Mouse (Mus musculus): Measurements from ENCODE around the gene Apom. TPM values are rescaled to one million over a fixed set of nuclear protein-coding genes. Genes with fewer than 3 reads are reported as not detected.

The Apom gene
- 0.34 and 0.49 TPM in 2 replicates for polyA plus RNA-seq (2014; fragmentation: Nextera tagmentation; extraction: Ambion mirVana)

DNA sequence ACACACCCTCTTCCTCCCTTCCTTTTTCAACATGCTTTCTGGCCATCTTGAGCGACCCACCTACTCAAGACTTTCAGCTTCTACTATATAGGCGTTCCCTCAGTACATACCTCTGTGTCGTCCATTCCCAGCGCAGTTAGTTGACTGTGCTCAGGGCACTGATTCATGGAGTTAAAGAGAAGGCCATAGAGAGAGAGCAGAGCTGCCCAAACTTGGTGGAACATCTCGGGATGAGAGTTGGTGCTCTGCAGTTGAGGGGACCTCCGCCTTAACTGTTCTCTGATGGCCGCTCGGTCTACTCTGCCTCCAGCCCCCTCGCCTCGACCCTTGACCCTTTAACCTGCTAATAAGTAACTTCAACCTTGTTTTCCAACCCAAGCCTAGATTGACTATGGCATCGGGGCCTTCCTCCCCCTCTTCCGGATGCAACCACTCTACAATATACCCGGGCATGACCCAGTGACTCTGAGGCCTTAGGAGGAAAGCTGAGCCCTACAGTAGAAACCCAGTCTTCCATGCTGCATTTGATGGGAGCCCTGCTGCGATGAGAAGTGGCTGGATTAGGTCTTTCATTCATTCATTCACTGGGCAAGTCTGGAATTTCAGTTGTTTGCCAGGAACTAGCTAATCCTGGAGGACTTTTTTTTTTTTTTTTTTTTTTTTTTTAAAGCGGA, at the start of gene Apom:
Apom (minus strand) TSS at position 551 of the 674 bp plus-strand sequence.
- H3K27me3 ChIP-seq (ENCODE audit: control insufficient read depth, insufficient read depth, low read length): no peaks in the 10 kb centered on the region
- no peak within 1 kb of the TSS for H3K4me2 ChIP-seq (replicated peaks; ENCODE audit: low read depth, low read length)
- H3K36me3 ChIP-seq (ENCODE audit: control insufficient read depth, insufficient read depth, low read length): no peaks in the 10 kb centered on the region
- 79% methylated on average over 15 of the region's 15 CpGs for WGBS
- H3K9ac ChIP-seq (ENCODE audit: low read depth, low read length): no peak within 1 kb of the TSS
- DNase-seq (ENCODE audit: low spot score) (no peak), ATAC-seq (ENCODE audit: low FRiP score) (no peak)
- no peak within 1 kb of the TSS for H3K4me3 ChIP-seq (ENCODE audit: low read depth, low read length)
- H3K27ac ChIP-seq (ENCODE audit: low read depth, low read length): no peak within 1 kb of the TSS
- no peaks in the 10 kb centered on the region for H3K9me3 ChIP-seq (ENCODE audit: control insufficient read depth, low read length)
- H3K4me1 ChIP-seq (replicated peaks; ENCODE audit: control insufficient read depth, insufficient read depth, low read length): peaks cover 3% of the 10 kb centered on the region; the same call in 1 of the 2 replicates

DNA sequence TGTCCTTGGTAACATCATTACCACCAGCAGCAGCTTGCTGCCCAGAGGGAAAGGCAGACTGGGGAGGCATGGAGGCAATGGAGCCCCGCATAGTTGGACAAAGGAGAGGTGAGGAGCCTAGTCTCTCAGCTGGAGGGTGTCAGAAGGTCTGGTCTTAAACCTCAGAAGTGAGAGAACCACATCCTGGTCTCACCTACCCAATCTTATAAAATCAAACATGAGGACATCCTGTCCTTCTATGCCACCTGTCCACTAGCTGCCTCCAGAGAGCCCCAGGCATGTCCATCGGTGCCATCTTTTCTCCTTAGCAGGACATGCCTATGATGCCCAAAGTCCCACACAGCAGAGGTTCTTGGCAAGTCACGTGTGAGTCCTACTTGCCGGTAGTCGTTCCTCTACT, 48.2 kb upstream of the Apom start:
- H3K36me3 ChIP-seq (ENCODE audit: control insufficient read depth, insufficient read depth, low read length): no peaks in the 10 kb centered on the region
- no peaks in the 10 kb centered on the region for H3K9me3 ChIP-seq (ENCODE audit: control insufficient read depth, low read length)
- H3K27ac ChIP-seq (ENCODE audit: low read depth, low read length): no peak overlapping the region
- no peak overlapping the region for H3K4me3 ChIP-seq (ENCODE audit: low read depth, low read length)
- no peaks in the 10 kb centered on the region for H3K4me1 ChIP-seq (replicated peaks; ENCODE audit: control insufficient read depth, insufficient read depth, low read length)
- H3K27me3 ChIP-seq (ENCODE audit: control insufficient read depth, insufficient read depth, low read length): no peaks in the 10 kb centered on the region
- ATAC-seq (ENCODE audit: low FRiP score) (no peak), DNase-seq (ENCODE audit: low spot score) (no peak)
- WGBS: 81% methylated on average over 5 of the region's 5 CpGs
- no peak overlapping the region for H3K9ac ChIP-seq (ENCODE audit: low read depth, low read length)
- no peak overlapping the region for H3K4me2 ChIP-seq (replicated peaks; ENCODE audit: low read depth, low read length)

DNA sequence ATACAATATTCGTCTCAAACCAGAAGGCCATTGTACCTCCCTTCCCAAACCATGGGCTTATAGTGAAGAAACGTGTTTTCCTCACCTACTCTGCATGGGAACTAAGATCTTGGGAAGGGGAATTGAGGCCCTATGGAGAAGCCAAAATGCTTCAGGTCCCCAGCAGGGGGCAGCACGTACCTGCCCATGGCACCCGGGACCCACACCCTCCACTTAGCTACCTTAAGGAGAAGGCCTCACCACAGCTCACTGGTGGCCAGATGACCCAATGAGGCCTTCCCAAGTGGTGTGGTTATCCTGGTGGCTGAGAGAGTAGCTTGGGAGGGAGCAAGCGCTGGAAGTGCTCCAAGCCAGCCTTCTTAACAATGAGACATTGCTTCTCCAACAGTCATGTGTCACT, 46.7 kb upstream of the Apom start:
- H3K9me3 ChIP-seq (ENCODE audit: control insufficient read depth, low read length): no peaks in the 10 kb centered on the region
- H3K4me3 ChIP-seq (ENCODE audit: low read depth, low read length): no peak overlapping the region
- no peak overlapping the region for H3K4me2 ChIP-seq (replicated peaks; ENCODE audit: low read depth, low read length)
- ATAC-seq (ENCODE audit: low FRiP score): no peak
- no peak overlapping the region for H3K27ac ChIP-seq (ENCODE audit: low read depth, low read length)
- no peak overlapping the region for H3K9ac ChIP-seq (ENCODE audit: low read depth, low read length)
- no peaks in the 10 kb centered on the region for H3K4me1 ChIP-seq (replicated peaks; ENCODE audit: control insufficient read depth, insufficient read depth, low read length)
- peak; percentile 84 for DNase-seq (ENCODE audit: low spot score)
- H3K36me3 ChIP-seq (ENCODE audit: control insufficient read depth, insufficient read depth, low read length): no peaks in the 10 kb centered on the region
- no peaks in the 10 kb centered on the region for H3K27me3 ChIP-seq (ENCODE audit: control insufficient read depth, insufficient read depth, low read length)
- WGBS: 17% methylated on average over 5 of the region's 5 CpGs

DNA sequence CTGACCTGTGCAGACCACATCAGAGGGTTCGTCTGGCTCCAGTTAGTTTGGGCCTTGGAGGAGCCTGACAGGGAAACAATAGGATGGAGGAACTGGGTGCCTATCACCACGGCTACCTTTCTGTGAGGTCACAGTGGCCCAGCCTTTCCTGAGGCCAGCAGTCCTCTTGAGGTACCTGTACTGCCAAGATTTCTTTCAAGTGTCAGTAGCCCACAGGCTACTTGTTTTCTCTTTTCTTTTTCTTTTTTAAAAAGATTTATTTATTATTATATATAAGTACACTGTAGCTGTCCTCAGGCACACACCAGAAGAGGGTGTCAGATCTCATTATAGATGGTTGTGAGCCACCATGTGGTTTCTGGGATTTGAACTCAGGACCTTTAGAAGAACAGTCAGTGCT, 44.1 kb upstream of the Apom start, which contains the start of gene Aif1:
Aif1 (minus strand) TSS at position 101 of the 400 bp plus-strand sequence.
- Histone ChIP-seq H3K4me1 (replicated peaks; ENCODE audit: control insufficient read depth, insufficient read depth, low read length) (no peaks in the 10 kb centered on the region), H3K9me3 (ENCODE audit: control insufficient read depth, low read length) (no peaks in the 10 kb centered on the region), H3K27me3 (ENCODE audit: control insufficient read depth, insufficient read depth, low read length) (no peaks in the 10 kb centered on the region), H3K27ac (ENCODE audit: low read depth, low read length) (no peak within 1 kb of the TSS), H3K36me3 (ENCODE audit: control insufficient read depth, insufficient read depth, low read length) (no peaks in the 10 kb centered on the region), H3K4me2 (replicated peaks; ENCODE audit: low read depth, low read length) (no peak within 1 kb of the TSS), H3K4me3 (ENCODE audit: low read depth, low read length) (no peak within 1 kb of the TSS), H3K9ac (ENCODE audit: low read depth, low read length) (no peak within 1 kb of the TSS)
- no peak for ATAC-seq (ENCODE audit: low FRiP score)
- DNase-seq (ENCODE audit: low spot score): no peak
- 42% methylated on average over 2 of the region's 2 CpGs for WGBS

DNA sequence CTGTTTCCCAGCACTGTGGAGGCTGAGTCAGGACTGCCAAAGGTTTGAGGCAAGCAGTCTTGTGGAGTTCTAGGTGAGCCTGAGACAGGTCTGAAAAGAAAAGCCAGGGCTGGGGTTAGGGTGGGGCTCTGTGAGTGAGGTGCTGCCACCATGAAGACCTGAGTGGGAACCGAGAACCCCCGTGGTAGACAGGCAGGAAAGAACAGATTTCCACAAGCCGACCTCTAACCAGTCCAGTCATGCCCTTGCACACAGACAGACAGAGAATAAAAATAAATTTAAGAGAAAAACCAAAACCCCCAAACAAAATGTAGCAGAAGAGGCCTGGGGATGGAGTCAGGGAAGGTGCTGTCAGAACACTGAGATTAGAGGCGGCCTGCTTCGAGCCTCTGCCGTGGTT, 43.5 kb upstream of the Apom start:
- DNase-seq (ENCODE audit: low spot score) (no peak), ATAC-seq (ENCODE audit: low FRiP score) (no peak)
- Histone ChIP-seq H3K4me3 (ENCODE audit: low read depth, low read length) (no peak overlapping the region), H3K27me3 (ENCODE audit: control insufficient read depth, insufficient read depth, low read length) (no peaks in the 10 kb centered on the region), H3K9me3 (ENCODE audit: control insufficient read depth, low read length) (no peaks in the 10 kb centered on the region), H3K4me1 (replicated peaks; ENCODE audit: control insufficient read depth, insufficient read depth, low read length) (no peaks in the 10 kb centered on the region), H3K9ac (ENCODE audit: low read depth, low read length) (no peak overlapping the region), H3K4me2 (replicated peaks; ENCODE audit: low read depth, low read length) (no peak overlapping the region), H3K27ac (ENCODE audit: low read depth, low read length) (no peak overlapping the region), H3K36me3 (ENCODE audit: control insufficient read depth, insufficient read depth, low read length) (no peaks in the 10 kb centered on the region)
- 72% methylated on average over 6 of the region's 6 CpGs for WGBS

DNA sequence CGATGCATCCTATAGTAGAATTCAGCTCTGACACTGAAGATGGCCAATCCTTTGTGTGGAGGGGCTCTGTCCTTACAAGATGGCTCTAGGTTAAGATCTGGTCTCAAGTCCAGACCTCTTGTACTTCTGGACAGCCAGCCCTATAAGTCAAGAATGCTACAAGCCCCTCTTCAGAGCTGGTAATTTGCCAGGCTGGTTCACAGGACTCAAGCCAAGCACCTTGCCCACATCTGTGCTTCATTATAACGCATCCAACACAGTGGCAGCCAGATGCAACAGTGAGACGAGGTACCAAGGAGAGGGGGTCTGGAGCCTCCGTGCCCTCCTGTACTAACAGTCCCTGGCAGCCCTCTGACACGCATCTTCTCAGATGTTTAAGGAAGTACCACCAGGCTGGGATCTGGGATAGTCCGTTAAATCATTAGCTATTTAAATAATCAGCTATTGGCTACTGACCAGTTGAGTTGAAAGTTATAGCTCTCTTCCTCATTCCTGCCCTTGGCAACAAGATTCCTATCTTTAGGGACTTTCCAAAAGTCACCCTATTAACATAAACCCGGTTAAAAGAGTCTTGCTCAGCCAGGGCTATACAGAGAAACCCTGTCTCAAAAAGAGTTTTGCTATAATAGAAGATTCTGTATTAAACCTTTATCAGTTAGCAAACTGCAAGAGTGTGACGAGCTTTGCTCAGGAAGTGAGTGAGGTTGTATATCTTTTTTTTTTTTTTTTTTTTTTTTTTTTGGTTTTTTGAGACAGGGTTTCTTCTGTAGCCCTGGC, 42.5 kb upstream of the Apom start:
- H3K27me3 ChIP-seq (ENCODE audit: control insufficient read depth, insufficient read depth, low read length): no peaks in the 10 kb centered on the region
- H3K4me3 ChIP-seq (ENCODE audit: low read depth, low read length): no peak overlapping the region
- no peak for ATAC-seq (ENCODE audit: low FRiP score)
- no peak overlapping the region for H3K27ac ChIP-seq (ENCODE audit: low read depth, low read length)
- H3K4me2 ChIP-seq (replicated peaks; ENCODE audit: low read depth, low read length): no peak overlapping the region
- no peaks in the 10 kb centered on the region for H3K4me1 ChIP-seq (replicated peaks; ENCODE audit: control insufficient read depth, insufficient read depth, low read length)
- 71% methylated on average over 8 of the region's 8 CpGs for whole genome bisulfite sequencing
- no peaks in the 10 kb centered on the region for H3K9me3 ChIP-seq (ENCODE audit: control insufficient read depth, low read length)
- no peak for DNase-seq (ENCODE audit: low spot score)
- no peaks in the 10 kb centered on the region for H3K36me3 ChIP-seq (ENCODE audit: control insufficient read depth, insufficient read depth, low read length)
- H3K9ac ChIP-seq (ENCODE audit: low read depth, low read length): no peak overlapping the region

DNA sequence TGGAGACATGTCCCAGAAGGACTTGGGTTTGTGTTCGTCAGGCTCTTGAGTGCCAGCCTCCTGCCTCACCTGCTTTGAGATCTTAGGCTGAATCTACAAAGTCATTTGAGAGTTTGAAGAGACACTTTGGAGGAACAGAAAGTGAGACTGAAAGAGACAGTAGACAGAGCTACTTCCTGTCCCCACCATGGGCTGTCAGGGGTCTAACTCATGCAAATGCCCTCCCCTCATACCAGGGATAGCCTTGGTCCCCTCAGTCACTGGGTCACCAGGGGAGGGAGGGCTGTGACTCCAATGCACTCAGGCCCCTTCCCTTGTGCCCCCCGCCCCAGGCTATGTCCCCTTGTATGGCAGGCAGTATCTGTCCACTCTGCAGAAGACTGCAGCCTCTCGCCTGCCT, 41.5 kb upstream of the Apom start:
- WGBS: 69% methylated on average over 3 of the region's 3 CpGs
- ATAC-seq (ENCODE audit: low FRiP score) (no peak), DNase-seq (ENCODE audit: low spot score) (no peak)
- no peak overlapping the region for H3K4me2 ChIP-seq (replicated peaks; ENCODE audit: low read depth, low read length)
- no peak overlapping the region for H3K9ac ChIP-seq (ENCODE audit: low read depth, low read length)
- no peak overlapping the region for H3K4me3 ChIP-seq (ENCODE audit: low read depth, low read length)
- no peaks in the 10 kb centered on the region for H3K4me1 ChIP-seq (replicated peaks; ENCODE audit: control insufficient read depth, insufficient read depth, low read length)
- H3K9me3 ChIP-seq (ENCODE audit: control insufficient read depth, low read length): no peaks in the 10 kb centered on the region
- no peaks in the 10 kb centered on the region for H3K36me3 ChIP-seq (ENCODE audit: control insufficient read depth, insufficient read depth, low read length)
- H3K27me3 ChIP-seq (ENCODE audit: control insufficient read depth, insufficient read depth, low read length): no peaks in the 10 kb centered on the region
- no peak overlapping the region for H3K27ac ChIP-seq (ENCODE audit: low read depth, low read length)

DNA sequence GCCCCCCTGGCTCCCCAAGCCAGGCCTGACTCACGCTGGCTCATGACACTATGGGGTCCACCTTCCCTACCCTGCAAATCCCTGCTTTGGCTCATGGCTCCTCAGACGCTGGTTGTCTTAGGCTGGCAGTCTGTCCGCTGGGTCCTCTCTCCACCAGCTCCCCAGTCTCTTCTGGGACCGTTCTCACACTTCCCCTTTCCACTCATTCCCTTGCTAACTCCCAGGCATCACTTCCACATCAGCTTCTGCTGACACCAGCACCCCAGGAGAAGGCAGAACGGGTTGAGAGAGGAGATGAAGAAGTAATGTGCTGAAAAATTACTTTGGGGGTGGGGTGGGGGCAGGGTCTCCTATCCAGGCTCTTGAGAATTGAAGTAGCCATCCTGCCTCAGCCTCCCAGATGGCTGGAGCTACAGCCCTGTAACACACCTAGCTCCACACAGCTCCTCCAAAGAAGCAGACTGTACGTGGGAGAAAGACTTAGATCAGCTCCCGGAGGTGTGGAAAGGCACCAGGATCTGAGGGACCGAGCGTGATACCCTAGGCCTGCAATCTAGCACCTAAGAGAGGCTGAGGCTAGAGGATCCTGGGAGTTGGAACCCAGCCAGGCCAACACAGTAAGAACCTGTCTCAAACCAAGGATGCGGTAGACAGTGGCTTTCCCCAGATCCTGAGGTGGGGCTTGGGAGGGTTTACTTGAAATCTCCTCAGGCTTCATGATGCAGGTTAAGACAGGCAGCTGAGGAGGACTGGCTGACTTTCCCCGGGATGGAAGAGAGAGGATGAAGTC, 40.8 kb upstream of the Apom start:
- H3K4me1 ChIP-seq (replicated peaks; ENCODE audit: control insufficient read depth, insufficient read depth, low read length): no peaks in the 10 kb centered on the region
- H3K4me2 ChIP-seq (replicated peaks; ENCODE audit: low read depth, low read length): no peak overlapping the region
- H3K27ac ChIP-seq (ENCODE audit: low read depth, low read length): no peak overlapping the region
- H3K36me3 ChIP-seq (ENCODE audit: control insufficient read depth, insufficient read depth, low read length): no peaks in the 10 kb centered on the region
- ATAC-seq (ENCODE audit: low FRiP score): no peak
- DNase-seq (ENCODE audit: low spot score): no peak
- 69% methylated on average over 11 of the region's 11 CpGs for WGBS
- no peak overlapping the region for H3K4me3 ChIP-seq (ENCODE audit: low read depth, low read length)
- H3K9ac ChIP-seq (ENCODE audit: low read depth, low read length): no peak overlapping the region
- no peaks in the 10 kb centered on the region for H3K27me3 ChIP-seq (ENCODE audit: control insufficient read depth, insufficient read depth, low read length)
- H3K9me3 ChIP-seq (ENCODE audit: control insufficient read depth, low read length): no peaks in the 10 kb centered on the region
